Mouse (Mus musculus) MEL (cell line): ENCODE measurements at regions not wholly inside any gene's neighbourhood (a gene's known extent, or its start where the extent isn't known, plus 50 kb on each side); places are given as distances from the start of the nearest gene placed in this dataset.

Source experiments
- DNase-seq: peaks from one replicate; pipeline ENCODE4 v3.0.0; 2011; ENCODE audit warnings: low read depth, low spot score
- H3K27ac ChIP-seq: 2 replicates; pipeline ENCODE4 v1.5.1; 2012; ENCODE audit warnings: low read depth, mild to moderate bottlenecking, control low read depth, low read length, moderate library complexity; ENCODE audit not compliant: control insufficient read depth
- H3K27me3 ChIP-seq, 2 experiments: fragments of 150-350 bp in 1 of 2; sonication (generic) in 1 of 2; 2 replicates each; pipeline ENCODE4 v1.6.1; 2012; ENCODE audit warnings: low read length in 2 of 2, mild to moderate bottlenecking in 2 of 2, improper control_type of control experiment in 1 of 2, moderate library complexity in 1 of 2; ENCODE audit not compliant: insufficient read depth in 2 of 2, control insufficient read depth in 1 of 2
- H3K36me3 ChIP-seq, 2 experiments: 2 replicates each; pipeline ENCODE4 v1.6.1; 2012 to 2014; ENCODE audit warnings: low read length in 2 of 2, improper control_type of control experiment in 1 of 2, inconsistent platforms in 1 of 2, mild to moderate bottlenecking in 1 of 2; ENCODE audit not compliant: insufficient read depth in 2 of 2, control insufficient read depth in 1 of 2
- H3K4me1 ChIP-seq, 2 experiments: fragments of 150-350 bp in 1 of 2; sonication (generic) in 1 of 2; 2 replicates each; pipeline ENCODE4 v1.6.1; 2012; ENCODE audit warnings: low read length in 2 of 2, improper control_type of control experiment in 1 of 2, mild to moderate bottlenecking in 1 of 2; ENCODE audit not compliant: insufficient read depth in 2 of 2, control insufficient read depth in 1 of 2
- H3K4me3 ChIP-seq, 2 experiments: fragments of 150-350 bp in 1 of 2; sonication (generic) in 1 of 2; 2 replicates each; pipeline ENCODE4 v1.5.1; 2012; ENCODE audit warnings: low read depth in 2 of 2, low read length in 2 of 2, mild to moderate bottlenecking in 2 of 2, moderate library complexity in 2 of 2, control low read depth in 1 of 2, improper control_type of control experiment in 1 of 2; ENCODE audit not compliant: control insufficient read depth in 1 of 2, insufficient read depth in 1 of 2
- H3K79me2 ChIP-seq: 2 replicates; pipeline ENCODE4 v1.6.1; 2012; ENCODE audit warnings: mild to moderate bottlenecking, low read length, moderate library complexity; ENCODE audit not compliant: control insufficient read depth, poor library complexity, insufficient read depth
- H3K9ac ChIP-seq: 2 replicates; pipeline ENCODE4 v1.6.1; 2012; ENCODE audit warnings: low read depth, mild to moderate bottlenecking, control low read depth, low read length, moderate library complexity; ENCODE audit not compliant: control insufficient read depth, poor library complexity, severe bottlenecking
- H3K9me3 ChIP-seq: fragments of 150-350 bp; sonication (generic); replicated peaks from 2 replicates; pipeline ENCODE4 v1.6.1; 2012; ENCODE audit warnings: mild to moderate bottlenecking, low read length, improper control_type of control experiment, moderate library complexity; ENCODE audit not compliant: insufficient read depth
- CHD2 ChIP-seq: IDR thresholded peaks from 2 replicates; pipeline ENCODE4 v1.6.1; 2011; ENCODE audit warnings: low read length, improper control_type of control experiment
- CTCF ChIP-seq, 3 experiments: IDR thresholded peaks in 2 of 3; conservative IDR thresholded peaks in 1 of 3; 2 replicates each; pipeline ENCODE4 v1.5.1; 2011 to 2012; ENCODE audit warnings: low read length in 3 of 3, low read depth in 2 of 3, mild to moderate bottlenecking in 2 of 3, improper control_type of control experiment in 1 of 3, inconsistent platforms in 1 of 3, mixed read lengths in 1 of 3, moderate library complexity in 1 of 3; ENCODE audit not compliant: control insufficient read depth in 1 of 3, insufficient read depth in 1 of 3, poor library complexity in 1 of 3, severe bottlenecking in 1 of 3
- E2F4 ChIP-seq: IDR thresholded peaks from 2 replicates; pipeline ENCODE4 v1.6.1; 2011; ENCODE audit warnings: low read depth, low read length, improper control_type of control experiment, borderline replicate concordance
- ELF1 ChIP-seq: IDR thresholded peaks from 2 replicates; pipeline ENCODE4 v1.6.1; 2014; ENCODE audit warnings: low read depth, mild to moderate bottlenecking, inconsistent platforms, low read length, improper control_type of control experiment, moderate library complexity
- EP300 ChIP-seq, 2 experiments: IDR thresholded peaks; 2 replicates each; pipeline ENCODE4 v1.6.1; 2011; ENCODE audit warnings: improper control_type of control experiment in 2 of 2, low read length in 2 of 2, low read depth in 1 of 2, mild to moderate bottlenecking in 1 of 2
- ETS1 ChIP-seq: IDR thresholded peaks from 2 replicates; pipeline ENCODE4 v1.6.1; 2012; ENCODE audit warnings: low read depth, mild to moderate bottlenecking, inconsistent platforms, low read length, improper control_type of control experiment, moderate library complexity
- GABPA ChIP-seq: IDR thresholded peaks from 2 replicates; pipeline ENCODE4 v1.6.1; 2012; ENCODE audit warnings: low read depth, mild to moderate bottlenecking, inconsistent platforms, low read length, improper control_type of control experiment, moderate library complexity
- KAT2A ChIP-seq: conservative IDR thresholded peaks from 2 replicates; pipeline ENCODE4 v1.6.1; 2012; ENCODE audit warnings: low read depth, low read length, improper control_type of control experiment, inconsistent platforms
- MAZ ChIP-seq: IDR thresholded peaks from 2 replicates; pipeline ENCODE4 v1.6.1; 2012; ENCODE audit warnings: low read depth, mild to moderate bottlenecking, inconsistent platforms, low read length, improper control_type of control experiment
- MXI1 ChIP-seq: IDR thresholded peaks from 2 replicates; pipeline ENCODE4 v1.6.1; 2011; ENCODE audit warnings: mild to moderate bottlenecking, low read depth, low read length, improper control_type of control experiment
- MYB ChIP-seq: IDR thresholded peaks from 2 replicates; pipeline ENCODE4 v1.6.1; 2011; ENCODE audit warnings: mild to moderate bottlenecking, low read depth, low read length, improper control_type of control experiment
- MYC ChIP-seq: IDR thresholded peaks from 2 replicates; pipeline ENCODE4 v1.6.1; 2011; ENCODE audit warnings: low read depth, mild to moderate bottlenecking, low read length, improper control_type of control experiment, moderate library complexity
- NELFE ChIP-seq: IDR thresholded peaks from 2 replicates; pipeline ENCODE4 v1.6.1; 2011; ENCODE audit warnings: low read depth, low read length, improper control_type of control experiment
- NRF1 ChIP-seq: IDR thresholded peaks from 2 replicates; pipeline ENCODE4 v1.6.1; 2014; ENCODE audit warnings: low read depth, mild to moderate bottlenecking, inconsistent platforms, low read length, improper control_type of control experiment, moderate library complexity; ENCODE audit not compliant: poor library complexity, insufficient read depth, severe bottlenecking
- POLR2AphosphoS2 ChIP-seq: IDR thresholded peaks from 2 replicates; pipeline ENCODE4 v1.6.1; 2011; ENCODE audit warnings: low read length, improper control_type of control experiment
- POLR2AphosphoS5 ChIP-seq: IDR thresholded peaks from 2 replicates; pipeline ENCODE4 v1.6.1; 2012; ENCODE audit warnings: low read depth, borderline replicate concordance, mild to moderate bottlenecking, inconsistent platforms, low read length, moderate library complexity, mixed read lengths
- SMC3 ChIP-seq: IDR thresholded peaks from 2 replicates; pipeline ENCODE4 v1.6.1; 2011; ENCODE audit warnings: low read depth, low read length, improper control_type of control experiment
- TBP ChIP-seq: IDR thresholded peaks from 2 replicates; pipeline ENCODE4 v1.8.0; 2011; ENCODE audit warnings: low read depth, low read length, improper control_type of control experiment
- TCF12 ChIP-seq: IDR thresholded peaks from 2 replicates; pipeline ENCODE4 v1.6.1; 2014; ENCODE audit warnings: low read depth, mild to moderate bottlenecking, inconsistent platforms, low read length, improper control_type of control experiment, moderate library complexity
- USF1 ChIP-seq: IDR thresholded peaks from 2 replicates; pipeline ENCODE4 v1.6.1; 2014; ENCODE audit warnings: low read depth, mild to moderate bottlenecking, inconsistent platforms, low read length, improper control_type of control experiment, moderate library complexity

- Histone ChIP-seq H3K27ac (no peak overlapping the region), H3K4me3 (no peak overlapping the region), H3K27me3 (no peaks in the 10 kb centered on the region), H3K9me3 (no peaks in the 10 kb centered on the region), H3K36me3 (no peaks in the 10 kb centered on the region), H3K79me2 (no peaks in the 10 kb centered on the region), H3K9ac (no peak overlapping the region), H3K4me1 (no peaks in the 10 kb centered on the region)
- TF ChIP-seq MYC (no peak), POLR2AphosphoS2 (no peak), TCF12 (no peak), SMC3 (no peak), CHD2 (no peak), ETS1 (no peak), NRF1 (no peak), EP300 (IDR thresholded peaks at IDR 0.05; ENCODE audit: low read depth in 1 of 2, low read length in 2 of 2) (no peak), MAZ (no peak), CTCF (IDR thresholded peaks at IDR 0.05 in 2 of 3, conservative IDR thresholded peaks at IDR 0.05 in 1 of 3; ENCODE audit: control insufficient read depth in 1 of 3, insufficient read depth in 1 of 3, low read depth in 2 of 3, low read length in 3 of 3, poor library complexity in 1 of 3, severe bottlenecking in 1 of 3) (no peak), TBP (no peak), KAT2A (no peak)
- no peak for DNase-seq
Observed at GRCm38 (mm10) chr3:102386091-102386490, 83.6 kb upstream of the Ngf start.

GRCm38 (mm10) chr3:102384596-102384995 lies 85.1 kb upstream of the Ngf start:
- Histone ChIP-seq H3K79me2 (no peaks in the 10 kb centered on the region), H3K9me3 (no peaks in the 10 kb centered on the region), H3K27me3 (no peaks in the 10 kb centered on the region), H3K27ac (no peak overlapping the region), H3K4me3 (no peak overlapping the region), H3K4me1 (no peaks in the 10 kb centered on the region), H3K9ac (no peak overlapping the region), H3K36me3 (no peaks in the 10 kb centered on the region)
- DNase-seq: no peak
- no peak for TF ChIP-seq ELF1
- no peak for TF ChIP-seq USF1
- no peak for TF ChIP-seq E2F4
- no peak for TF ChIP-seq GABPA
- TF ChIP-seq EP300 (IDR thresholded peaks at IDR 0.05; ENCODE audit: low read depth in 1 of 2, low read length in 2 of 2): no peak
- no peak for TF ChIP-seq TCF12
- TF ChIP-seq MYB: no peak
- TF ChIP-seq CHD2: no peak
- TF ChIP-seq POLR2AphosphoS2: no peak
- TF ChIP-seq POLR2AphosphoS5: no peak
- TF ChIP-seq MXI1: no peak
- no peak for TF ChIP-seq NELFE
